Mouse (Mus musculus) neural tube, embryonic 14.5 days (tissue): Measurements from ENCODE around the gene Eefsec. TPM values are rescaled to one million over a fixed set of nuclear protein-coding genes. Genes with fewer than 3 reads are reported as not detected.

Experiments used
- ATAC-seq: fragments of 200-750 bp; cut with Nextera tagmentation; 2 replicates; pipeline ENCODE4 v1.8.0; 2017; ENCODE audit warnings: low read depth, mild to moderate bottlenecking, moderate TSS enrichment, moderate library complexity
- H3K27ac ChIP-seq: fragments of 300-500 bp; sonication (generic); 2 replicates; pipeline ENCODE4 v1.5.1; 2014; ENCODE audit warnings: low read depth, mild to moderate bottlenecking, control low read depth, low read length, moderate library complexity, mixed read lengths
- H3K27me3 ChIP-seq: fragments of 300-500 bp; sonication (generic); 2 replicates; pipeline ENCODE4 v1.6.1; 2014; ENCODE audit warnings: low read length; ENCODE audit not compliant: control insufficient read depth, insufficient read depth
- H3K36me3 ChIP-seq: fragments of 300-500 bp; sonication (generic); 2 replicates; pipeline ENCODE4 v1.6.1; 2014; ENCODE audit warnings: low read length, mixed read lengths; ENCODE audit not compliant: control insufficient read depth, insufficient read depth
- H3K4me1 ChIP-seq: fragments of 300-500 bp; sonication (generic); 2 replicates; pipeline ENCODE4 v1.6.1; 2014; ENCODE audit warnings: low read length; ENCODE audit not compliant: control insufficient read depth, insufficient read depth
- H3K4me2 ChIP-seq: fragments of 300-500 bp; sonication (generic); 2 replicates; pipeline ENCODE4 v1.6.1; 2014; ENCODE audit warnings: mild to moderate bottlenecking, low read depth, low read length, control low read depth
- H3K4me3 ChIP-seq: fragments of 300-500 bp; sonication (generic); 2 replicates; pipeline ENCODE4 v1.5.1; 2014; ENCODE audit warnings: low read depth, low read length, control low read depth, mixed read lengths
- H3K9ac ChIP-seq: fragments of 300-500 bp; sonication (generic); replicated peaks from 2 replicates; pipeline ENCODE4 v1.6.1; 2014; ENCODE audit warnings: low read depth, mild to moderate bottlenecking, control low read depth, low read length, mixed read lengths
- H3K9me3 ChIP-seq: fragments of 300-500 bp; sonication (generic); 2 replicates; pipeline ENCODE4 v1.6.1; 2016; ENCODE audit warnings: low read length; ENCODE audit not compliant: control insufficient read depth
- WGBS: fragments of 180-500 bp; shearing (Covaris S2); extraction: QIAGEN DNeasy Blood & Tissue Kit; methylation state at CpG from one replicate; pipeline ENCODE4 v1.1.7; 2014; 5-methylcytosine and 5-hydroxymethylcytosine counted together
- polyA plus RNA-seq: library from polyadenylated mRNA; unstranded; fragments of >200 nt; fragmentation: Nextera tagmentation; extraction: Ambion mirVana; gene quantifications from 2 replicates; pipeline ENCODE4 v1.2.1, GENCODE M21; 2014

Gene Eefsec
- polyA plus RNA-seq, 1 experiment from 2014 or later, result 30.2 TPM

GRCm38 (mm10) chr6:88480421-88480820, 34.1 kb upstream of the Eefsec start:
- WGBS, result 16% methylated on average over 6 of the region's 6 CpGs

GRCm38 (mm10) chr6:88469878-88470277, 23.5 kb upstream of the Eefsec start:
- Histone ChIP-seq H3K4me2 (no peak overlapping the region), H3K4me1 (peaks cover 9% of the 10 kb centered on the region), H3K27ac (no peak overlapping the region), H3K27me3 (no peaks in the 10 kb centered on the region), H3K9me3 (no peaks in the 10 kb centered on the region), H3K36me3 (peaks cover 23% of the 10 kb centered on the region), H3K9ac (no peak overlapping the region), H3K4me3 (no peak overlapping the region)
- WGBS, result 74% methylated on average over 6 of the region's 6 CpGs
- no peak for ATAC-seq

More at GRCm38 (mm10) chr6:88480421-88480820, 34.1 kb upstream of the Eefsec start:
- Histone ChIP-seq H3K27ac (no peak overlapping the region), H3K36me3 (peaks cover 36% of the 10 kb centered on the region), H3K4me1 (no peaks in the 10 kb centered on the region), H3K9ac (no peak overlapping the region), H3K4me2 (no peak overlapping the region), H3K27me3 (no peaks in the 10 kb centered on the region), H3K4me3 (no peak overlapping the region), H3K9me3 (no peaks in the 10 kb centered on the region)
- no peak for ATAC-seq

GRCm38 (mm10) chr6:88465181-88465920, 19.0 kb upstream of the Eefsec start, which contains the start of gene Ruvbl1:
Gene Ruvbl1, plus strand, starts transcription at chr6:88465409.
- H3K4me3 ChIP-seq, result peak within 1 kb of the TSS; percentile 65
- WGBS, result 1% methylated on average over 41 of the region's 42 CpGs
- no peak within 1 kb of the TSS for H3K27ac ChIP-seq
- H3K9ac ChIP-seq, result peak within 1 kb of the TSS; percentile 53
- H3K4me2 ChIP-seq, result peak within 1 kb of the TSS; percentile 84
- peaks cover 8% of the 10 kb centered on the region; the same call in 1 of the 2 replicates for H3K36me3 ChIP-seq
- no peaks in the 10 kb centered on the region for H3K27me3 ChIP-seq
- H3K4me1 ChIP-seq, result peaks cover 9% of the 10 kb centered on the region
- peak; percentile 100 for ATAC-seq
- H3K9me3 ChIP-seq, result no peaks in the 10 kb centered on the region

DNA sequence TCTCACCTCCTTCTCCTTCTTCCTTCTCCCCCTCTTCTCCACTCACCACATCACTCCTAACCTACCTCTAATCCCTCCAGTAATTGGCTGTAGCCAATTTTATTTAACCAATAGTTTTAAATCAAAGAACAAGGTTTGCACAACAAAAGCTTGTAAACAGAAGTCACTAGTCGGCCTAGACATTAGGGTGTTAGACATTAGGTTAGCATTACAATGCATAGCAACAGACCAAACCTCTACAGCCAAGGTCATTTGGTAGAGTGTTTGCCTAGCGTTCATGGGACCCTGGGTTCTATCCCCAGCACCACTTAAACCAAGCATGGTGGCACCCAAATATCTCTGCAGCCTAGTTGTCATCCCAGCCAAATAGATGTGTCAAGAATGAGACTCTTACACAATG, 8.2 kb upstream of the Eefsec start:
- H3K4me3 ChIP-seq, result no peak overlapping the region
- H3K27ac ChIP-seq, result no peak overlapping the region
- WGBS, result 69% methylated on average over 2 of the region's 2 CpGs
- no peaks in the 10 kb centered on the region for H3K4me1 ChIP-seq
- no peaks in the 10 kb centered on the region for H3K36me3 ChIP-seq
- no peak for ATAC-seq
- no peaks in the 10 kb centered on the region for H3K27me3 ChIP-seq
- no peak overlapping the region for H3K9ac ChIP-seq
- no peak overlapping the region for H3K4me2 ChIP-seq
- H3K9me3 ChIP-seq, result no peaks in the 10 kb centered on the region

DNA sequence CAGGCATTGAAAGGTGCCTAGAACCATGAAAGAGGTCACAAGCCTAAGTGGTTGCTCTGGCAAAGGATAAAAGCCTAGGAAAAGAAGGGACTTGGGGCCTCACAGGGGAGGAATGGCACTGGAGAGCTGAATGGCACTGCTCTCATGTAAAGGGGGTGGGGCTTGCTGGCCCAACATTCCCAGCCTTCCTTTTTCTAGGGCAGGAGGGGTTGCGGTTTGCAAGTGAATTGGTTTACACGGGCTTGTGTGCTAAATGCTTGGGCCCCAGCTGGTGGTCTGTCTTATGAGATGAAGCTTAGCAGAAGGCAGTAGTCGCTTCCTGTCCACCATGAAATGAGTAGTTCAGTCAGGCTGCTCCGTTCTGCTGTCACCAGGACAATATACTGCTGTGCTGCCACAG, 1.1 kb upstream of the Eefsec start:
- no peak for ATAC-seq
- H3K27ac ChIP-seq, result no peak overlapping the region
- 6% methylated on average over 4 of the region's 4 CpGs for WGBS
- no peaks in the 10 kb centered on the region for H3K27me3 ChIP-seq
- peaks cover 6% of the 10 kb centered on the region; the same call in 1 of the 2 replicates for H3K4me1 ChIP-seq
- H3K9me3 ChIP-seq, result no peaks in the 10 kb centered on the region
- no peak overlapping the region for H3K4me2 ChIP-seq
- H3K4me3 ChIP-seq, result no peak overlapping the region
- no peaks in the 10 kb centered on the region for H3K36me3 ChIP-seq
- H3K9ac ChIP-seq, result no peak overlapping the region

DNA sequence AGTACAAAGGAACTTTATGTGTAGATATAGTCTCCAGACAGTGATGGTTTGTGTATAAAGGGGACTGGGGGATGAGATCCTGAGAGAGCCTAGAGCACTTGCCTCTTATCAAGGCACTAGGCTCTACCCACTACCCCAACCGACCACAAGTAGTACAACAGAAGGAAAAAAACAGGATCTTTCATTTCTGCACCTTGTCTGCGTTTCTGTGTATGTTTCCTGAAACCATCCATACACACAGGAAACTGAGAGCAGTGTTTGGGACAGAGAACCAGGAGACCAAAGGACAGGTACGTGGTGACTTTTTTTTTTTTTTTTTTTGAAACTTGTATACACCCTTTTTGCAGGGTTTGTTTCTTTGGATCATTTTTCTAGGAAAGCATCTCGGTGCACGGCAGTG, 678 bp downstream of the Eefsec start:
- peak overlapping the region; percentile 87 for H3K9ac ChIP-seq
- peaks cover 6% of the 10 kb centered on the region; the same call in 1 of the 2 replicates for H3K4me1 ChIP-seq
- 11% methylated on average over 5 of the region's 5 CpGs for WGBS
- no peaks in the 10 kb centered on the region for H3K27me3 ChIP-seq
- no peak overlapping the region for H3K27ac ChIP-seq
- no peaks in the 10 kb centered on the region for H3K9me3 ChIP-seq
- peak overlapping the region; percentile 70 for H3K4me3 ChIP-seq
- H3K4me2 ChIP-seq, result peak overlapping the region; percentile 57
- H3K36me3 ChIP-seq, result no peaks in the 10 kb centered on the region
- no peak for ATAC-seq

- H3K9ac ChIP-seq, result no peak overlapping the region
- ATAC-seq, result no peak
- 85% methylated on average over 7 of the region's 7 CpGs for WGBS
- no peak overlapping the region for H3K4me2 ChIP-seq
- H3K27me3 ChIP-seq, result no peaks in the 10 kb centered on the region
- H3K4me1 ChIP-seq, result peaks cover 6% of the 10 kb centered on the region; the same call in 1 of the 2 replicates
- no peak overlapping the region for H3K4me3 ChIP-seq
- no peak overlapping the region for H3K27ac ChIP-seq
- H3K36me3 ChIP-seq, result no peaks in the 10 kb centered on the region
- H3K9me3 ChIP-seq, result no peaks in the 10 kb centered on the region
Observed at GRCm38 (mm10) chr6:88444076-88444750, 2.1 kb downstream of the Eefsec start.

- Histone ChIP-seq H3K9me3 (no peaks in the 10 kb centered on the region), H3K4me3 (no peak overlapping the region), H3K36me3 (no peaks in the 10 kb centered on the region), H3K27ac (no peak overlapping the region), H3K9ac (no peak overlapping the region), H3K27me3 (no peaks in the 10 kb centered on the region), H3K4me2 (no peak overlapping the region), H3K4me1 (peaks cover 6% of the 10 kb centered on the region; the same call in 1 of the 2 replicates)
- WGBS, result 77% methylated on average over 3 of the region's 3 CpGs
- no peak for ATAC-seq
Observed at GRCm38 (mm10) chr6:88443446-88443845, 2.9 kb downstream of the Eefsec start.

DNA sequence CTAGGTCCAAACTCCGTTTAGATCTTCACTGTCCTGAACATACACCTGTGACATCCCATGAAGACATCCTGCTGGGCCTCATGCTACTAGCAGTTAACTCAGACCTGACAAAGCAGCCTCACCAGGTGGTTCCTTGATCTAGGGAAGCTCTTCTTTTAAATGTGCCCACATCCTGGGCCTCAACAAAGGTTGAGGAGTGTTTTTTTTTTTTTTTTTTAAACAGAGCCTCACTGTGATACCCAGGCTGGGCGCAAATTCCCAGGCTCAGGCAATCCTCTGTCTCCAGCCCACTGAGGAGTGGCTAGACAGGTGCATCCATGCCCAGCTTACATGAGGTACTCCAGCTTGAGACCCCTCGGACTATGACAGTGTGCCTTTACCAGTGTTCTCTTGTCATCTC, 3.8 kb downstream of the Eefsec start:
- no peak for ATAC-seq
- no peaks in the 10 kb centered on the region for H3K27me3 ChIP-seq
- no peak overlapping the region for H3K4me3 ChIP-seq
- H3K4me1 ChIP-seq, result peaks cover 6% of the 10 kb centered on the region; the same call in 1 of the 2 replicates
- WGBS, result 83% methylated on average over 3 of the region's 3 CpGs
- no peak overlapping the region for H3K27ac ChIP-seq
- no peaks in the 10 kb centered on the region for H3K36me3 ChIP-seq
- no peak overlapping the region for H3K4me2 ChIP-seq
- no peak overlapping the region for H3K9ac ChIP-seq
- no peaks in the 10 kb centered on the region for H3K9me3 ChIP-seq
